Mouse (Mus musculus): Measurements from ENCODE around the gene Tnks1bp1. TPM values are rescaled to one million over a fixed set of nuclear protein-coding genes. Genes with fewer than 3 reads are reported as not detected.

Gene Tnks1bp1
- polyA plus RNA-seq, 1 experiment from 2014 or later, result 6.1 TPM

- Histone ChIP-seq H3K27ac (no peak overlapping the region), H3K9ac (no peak overlapping the region), H3K4me2 (replicated peaks) (no peak overlapping the region), H3K4me3 (replicated peaks; ENCODE audit: low read length) (no peak overlapping the region), H3K36me3 (replicated peaks; ENCODE audit: control insufficient read depth, insufficient read depth) (peaks cover 61% of the 10 kb centered on the region), H3K27me3 (ENCODE audit: control insufficient read depth, insufficient read depth, low read length) (no peaks in the 10 kb centered on the region), H3K9me3 (ENCODE audit: control insufficient read depth, low read length) (no peaks in the 10 kb centered on the region), H3K4me1 (replicated peaks; ENCODE audit: control insufficient read depth, insufficient read depth, low read length) (no peaks in the 10 kb centered on the region)
- 79% methylated on average over 10 of the region's 10 CpGs for WGBS
- DNase-seq (ENCODE audit: low spot score) (no peak), ATAC-seq (ENCODE audit: low FRiP score) (no peak)
Observed at GRCm38 (mm10) chr2:85067903-85068625, 20.2 kb downstream of the Tnks1bp1 start.

DNA sequence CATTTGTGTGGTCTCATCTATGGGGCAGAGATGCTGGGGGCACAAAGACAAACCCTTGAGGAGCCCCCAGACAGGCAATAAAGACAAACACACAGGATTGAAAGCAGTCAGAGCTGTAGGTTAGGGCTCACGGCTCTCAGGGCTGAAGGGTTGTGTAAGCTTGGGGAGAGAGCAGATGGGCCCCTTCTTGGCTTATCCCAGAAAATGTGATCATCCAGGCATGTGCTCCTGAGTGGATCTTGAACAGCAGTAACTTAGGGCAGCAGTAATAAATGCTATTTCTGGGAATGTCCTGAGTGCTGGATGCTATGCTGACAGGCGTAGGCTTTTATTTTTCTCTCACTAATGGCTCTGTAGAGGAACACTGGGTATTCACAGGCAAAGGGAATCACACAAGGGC is 20.8 kb downstream of the Tnks1bp1 start:
- WGBS, result 91% methylated on average over 2 of the region's 2 CpGs
- peaks cover 56% of the 10 kb centered on the region for H3K36me3 ChIP-seq (replicated peaks; ENCODE audit: control insufficient read depth, insufficient read depth)
- H3K9me3 ChIP-seq (ENCODE audit: control insufficient read depth, low read length), result no peaks in the 10 kb centered on the region
- DNase-seq (ENCODE audit: low spot score) (no peak), ATAC-seq (ENCODE audit: low FRiP score) (no peak)
- no peak overlapping the region for H3K4me2 ChIP-seq (replicated peaks)
- no peak overlapping the region for H3K27ac ChIP-seq
- H3K4me3 ChIP-seq (replicated peaks; ENCODE audit: low read length), result no peak overlapping the region
- H3K9ac ChIP-seq, result no peak overlapping the region
- H3K27me3 ChIP-seq (ENCODE audit: control insufficient read depth, insufficient read depth, low read length), result no peaks in the 10 kb centered on the region
- no peaks in the 10 kb centered on the region for H3K4me1 ChIP-seq (replicated peaks; ENCODE audit: control insufficient read depth, insufficient read depth, low read length)

DNA sequence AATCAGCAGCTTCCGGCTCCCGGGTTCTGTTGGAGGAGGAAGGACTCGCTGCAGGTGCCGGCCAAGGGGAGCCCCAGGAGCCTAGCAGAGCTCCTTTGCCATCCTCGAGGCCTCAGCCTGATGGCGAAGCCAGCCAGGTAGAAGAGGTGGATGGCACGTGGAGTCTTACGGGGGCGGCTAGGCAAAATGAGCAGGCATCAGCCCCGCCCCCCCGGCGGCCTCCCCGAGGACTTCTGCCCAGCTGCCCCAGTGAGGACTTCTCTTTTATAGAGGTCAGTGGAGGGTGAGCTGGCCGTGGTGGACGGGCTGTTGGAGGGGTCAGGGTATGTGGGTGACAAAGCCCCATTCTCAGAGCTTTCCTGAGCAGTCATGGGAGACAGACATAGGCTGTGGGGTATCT is 22.3 kb downstream of the Tnks1bp1 start:
- H3K27me3 ChIP-seq (ENCODE audit: control insufficient read depth, insufficient read depth, low read length), result no peaks in the 10 kb centered on the region
- 68% methylated on average over 15 of the region's 15 CpGs for WGBS
- H3K9ac ChIP-seq, result no peak overlapping the region
- H3K36me3 ChIP-seq (replicated peaks; ENCODE audit: control insufficient read depth, insufficient read depth), result peaks cover 54% of the 10 kb centered on the region
- no peaks in the 10 kb centered on the region for H3K4me1 ChIP-seq (replicated peaks; ENCODE audit: control insufficient read depth, insufficient read depth, low read length)
- H3K9me3 ChIP-seq (ENCODE audit: control insufficient read depth, low read length), result no peaks in the 10 kb centered on the region
- no peak overlapping the region for H3K27ac ChIP-seq
- H3K4me2 ChIP-seq (replicated peaks), result no peak overlapping the region
- DNase-seq (ENCODE audit: low spot score) (no peak), ATAC-seq (ENCODE audit: low FRiP score) (no peak)
- no peak overlapping the region for H3K4me3 ChIP-seq (replicated peaks; ENCODE audit: low read length)

DNA sequence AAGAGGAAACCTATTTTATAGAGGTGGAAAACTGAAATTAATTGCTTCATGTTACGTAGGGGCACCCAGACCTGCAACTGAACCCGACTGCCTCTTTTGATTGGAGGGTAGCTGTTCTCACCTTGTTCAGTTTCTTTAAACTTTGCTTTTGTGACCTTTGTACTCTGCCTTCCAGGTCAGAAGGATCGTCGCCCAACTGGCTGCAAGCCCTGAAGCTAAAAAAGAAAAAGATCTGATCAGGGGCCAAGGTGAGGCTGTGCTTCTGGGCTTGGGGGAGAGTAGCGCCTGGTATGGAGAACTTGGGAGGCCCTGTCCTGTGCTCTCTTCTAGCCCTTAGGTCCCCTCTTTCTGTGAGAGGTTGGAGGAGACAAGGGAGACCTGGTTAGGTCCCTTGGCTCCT is 24.1 kb downstream of the Tnks1bp1 start:
- DNase-seq (ENCODE audit: low spot score) (no peak), ATAC-seq (ENCODE audit: low FRiP score) (no peak)
- Histone ChIP-seq H3K27ac (no peak overlapping the region), H3K4me1 (replicated peaks; ENCODE audit: control insufficient read depth, insufficient read depth, low read length) (no peaks in the 10 kb centered on the region), H3K27me3 (ENCODE audit: control insufficient read depth, insufficient read depth, low read length) (no peaks in the 10 kb centered on the region), H3K4me3 (replicated peaks; ENCODE audit: low read length) (no peak overlapping the region), H3K36me3 (replicated peaks; ENCODE audit: control insufficient read depth, insufficient read depth) (peaks cover 41% of the 10 kb centered on the region), H3K9ac (no peak overlapping the region), H3K4me2 (replicated peaks) (no peak overlapping the region), H3K9me3 (ENCODE audit: control insufficient read depth, low read length) (no peaks in the 10 kb centered on the region)
- WGBS, result 97% methylated on average over 5 of the region's 5 CpGs

- WGBS, result 94% methylated on average over 5 of the region's 5 CpGs
- Histone ChIP-seq H3K27ac (no peak overlapping the region), H3K4me1 (replicated peaks; ENCODE audit: control insufficient read depth, insufficient read depth, low read length) (no peaks in the 10 kb centered on the region), H3K4me3 (replicated peaks; ENCODE audit: low read length) (no peak overlapping the region), H3K27me3 (ENCODE audit: control insufficient read depth, insufficient read depth, low read length) (no peaks in the 10 kb centered on the region), H3K9ac (no peak overlapping the region), H3K9me3 (ENCODE audit: control insufficient read depth, low read length) (no peaks in the 10 kb centered on the region), H3K4me2 (replicated peaks) (no peak overlapping the region), H3K36me3 (replicated peaks; ENCODE audit: control insufficient read depth, insufficient read depth) (peaks cover 41% of the 10 kb centered on the region)
- no peak for DNase-seq (ENCODE audit: low spot score)
- no peak for ATAC-seq (ENCODE audit: low FRiP score)
Observed at GRCm38 (mm10) chr2:85073751-85074150, 25.9 kb downstream of the Tnks1bp1 start.

DNA sequence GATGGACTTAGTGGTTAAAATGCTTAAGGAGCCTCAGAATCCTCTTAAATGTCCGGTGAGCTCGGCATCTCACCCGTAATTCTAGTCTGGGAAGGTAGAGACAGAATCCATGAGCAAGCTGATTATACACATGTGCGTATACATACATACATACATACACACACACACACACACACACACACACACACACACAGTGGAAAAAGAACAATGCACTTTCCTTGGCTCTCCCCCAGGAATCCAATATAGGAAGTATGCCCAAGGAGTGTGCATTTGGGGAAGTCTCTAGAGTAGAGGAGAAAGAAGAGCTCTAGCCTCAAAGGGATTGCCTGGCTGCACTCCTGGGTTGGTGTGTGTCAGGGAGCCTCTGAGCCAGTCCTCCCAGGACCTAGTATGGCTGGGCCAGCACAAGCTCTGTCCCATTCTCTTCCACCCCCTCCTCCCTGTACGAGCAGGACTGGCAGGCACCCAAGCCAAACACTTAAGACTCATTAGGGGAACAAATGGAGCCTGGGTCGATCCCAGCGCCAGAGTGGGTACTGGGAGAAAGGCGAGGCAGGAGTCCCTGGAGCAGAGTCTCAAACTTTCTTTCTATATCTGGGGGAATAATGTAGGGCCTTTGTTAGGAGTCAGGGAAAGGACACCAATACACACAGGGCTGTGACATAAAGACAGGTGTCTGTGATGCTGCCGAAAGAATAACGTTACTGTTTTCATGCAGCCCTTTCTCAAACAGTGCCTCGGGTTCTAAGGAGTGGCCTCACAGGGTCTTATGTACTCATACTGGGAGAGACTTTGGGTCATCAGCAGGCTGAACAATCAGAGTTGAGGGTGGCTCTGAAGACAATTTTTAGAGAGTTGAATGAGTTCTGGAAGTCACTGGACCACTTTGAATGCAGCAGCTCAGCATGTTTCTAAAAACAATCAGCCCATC is 41.2 kb downstream of the Tnks1bp1 start:
- Histone ChIP-seq H3K27me3 (ENCODE audit: control insufficient read depth, insufficient read depth, low read length) (no peaks in the 10 kb centered on the region), H3K4me1 (replicated peaks; ENCODE audit: control insufficient read depth, insufficient read depth, low read length) (0 out of 2 replicates have a peak, but pooled peaks cover 8% of the 10 kb centered on the region), H3K9ac (no peak overlapping the region), H3K9me3 (ENCODE audit: control insufficient read depth, low read length) (no peaks in the 10 kb centered on the region), H3K4me2 (replicated peaks) (no peak overlapping the region), H3K36me3 (replicated peaks; ENCODE audit: control insufficient read depth, insufficient read depth) (no peaks in the 10 kb centered on the region), H3K4me3 (replicated peaks; ENCODE audit: low read length) (no peak overlapping the region), H3K27ac (no peak overlapping the region)
- WGBS, result 55% methylated on average over 11 of the region's 11 CpGs
- DNase-seq (ENCODE audit: low spot score) (peak; percentile 30), ATAC-seq (ENCODE audit: low FRiP score) (peak; percentile 82)

- Histone ChIP-seq H3K4me2 (replicated peaks) (no peak overlapping the region), H3K9ac (no peak overlapping the region), H3K9me3 (ENCODE audit: control insufficient read depth, low read length) (no peaks in the 10 kb centered on the region), H3K4me1 (replicated peaks; ENCODE audit: control insufficient read depth, insufficient read depth, low read length) (0 out of 2 replicates have a peak, but pooled peaks cover 8% of the 10 kb centered on the region), H3K27me3 (ENCODE audit: control insufficient read depth, insufficient read depth, low read length) (no peaks in the 10 kb centered on the region), H3K4me3 (replicated peaks; ENCODE audit: low read length) (no peak overlapping the region), H3K27ac (no peak overlapping the region), H3K36me3 (replicated peaks; ENCODE audit: control insufficient read depth, insufficient read depth) (no peaks in the 10 kb centered on the region)
- 94% methylated on average over 4 of the region's 4 CpGs for WGBS
- no peak for DNase-seq (ENCODE audit: low spot score)
- no peak for ATAC-seq (ENCODE audit: low FRiP score)
Observed at GRCm38 (mm10) chr2:85091325-85091724, 43.5 kb downstream of the Tnks1bp1 start.

GRCm38 (mm10) chr2:85093376-85093775 is 45.6 kb downstream of the Tnks1bp1 start:
- WGBS, result 88% methylated on average over 1 of the region's 1 CpGs
- no peak overlapping the region for H3K4me2 ChIP-seq (replicated peaks)
- H3K4me1 ChIP-seq (replicated peaks; ENCODE audit: control insufficient read depth, insufficient read depth, low read length), result 0 out of 2 replicates have a peak, but pooled peaks cover 8% of the 10 kb centered on the region
- no peak overlapping the region for H3K4me3 ChIP-seq (replicated peaks; ENCODE audit: low read length)
- H3K27me3 ChIP-seq (ENCODE audit: control insufficient read depth, insufficient read depth, low read length), result no peaks in the 10 kb centered on the region
- no peak overlapping the region for H3K9ac ChIP-seq
- no peak overlapping the region for H3K27ac ChIP-seq
- no peaks in the 10 kb centered on the region for H3K9me3 ChIP-seq (ENCODE audit: control insufficient read depth, low read length)
- no peaks in the 10 kb centered on the region for H3K36me3 ChIP-seq (replicated peaks; ENCODE audit: control insufficient read depth, insufficient read depth)
- DNase-seq (ENCODE audit: low spot score), result no peak
- ATAC-seq (ENCODE audit: low FRiP score), result no peak

- Histone ChIP-seq H3K27ac (no peak overlapping the region), H3K4me2 (replicated peaks) (no peak overlapping the region), H3K27me3 (ENCODE audit: control insufficient read depth, insufficient read depth, low read length) (no peaks in the 10 kb centered on the region), H3K4me1 (replicated peaks; ENCODE audit: control insufficient read depth, insufficient read depth, low read length) (no peaks in the 10 kb centered on the region), H3K36me3 (replicated peaks; ENCODE audit: control insufficient read depth, insufficient read depth) (no peaks in the 10 kb centered on the region), H3K4me3 (replicated peaks; ENCODE audit: low read length) (no peak overlapping the region), H3K9me3 (ENCODE audit: control insufficient read depth, low read length) (no peaks in the 10 kb centered on the region), H3K9ac (no peak overlapping the region)
- DNase-seq (ENCODE audit: low spot score), result no peak
- WGBS, result 28% methylated on average over 5 of the region's 5 CpGs
- no peak for ATAC-seq (ENCODE audit: low FRiP score)
Observed at GRCm38 (mm10) chr2:85095906-85096305, 48.1 kb downstream of the Tnks1bp1 start.

All from hindbrain, embryonic 14.5 days (tissue).